Mouse (Mus musculus): ENCODE data around the gene Jund. TPM values are rescaled to one million over a fixed set of nuclear protein-coding genes. Genes with fewer than 3 reads are reported as not detected.

Gene Jund
- total RNA-seq, 2 experiments from 2014 or later: 163 to 179 TPM

GRCm38 (mm10) chr8:70699116-70699833 lies 526 bp downstream of the Jund start:
- DNase-seq (ENCODE audit: low spot score in 2 of 2): peak in 1 of 2 experiments; percentile 59

- peak; percentile 84 to 88 for DNase-seq (ENCODE audit: low spot score in 2 of 2)
These were observed 1.2 kb downstream of the Jund start for GRCm38 (mm10) chr8:70699834-70700554.

GRCm38 (mm10) chr8:70700555-70700922 lies 1.8 kb downstream of the Jund start:
- DNase-seq (ENCODE audit: low spot score in 2 of 2): peak; percentile 82 to 88

- no peak for DNase-seq (ENCODE audit: low spot score in 2 of 2)
These were observed 2.6 kb downstream of the Jund start for GRCm38 (mm10) chr8:70701048-70701981.

GRCm38 (mm10) chr8:70701982-70702841 lies 3.5 kb downstream of the Jund start:
- no peak for DNase-seq (ENCODE audit: low spot score in 2 of 2)

- DNase-seq (ENCODE audit: low spot score in 2 of 2): no peak
These were observed 4.1 kb downstream of the Jund start for GRCm38 (mm10) chr8:70702842-70703182.

- DNase-seq (ENCODE audit: low spot score in 2 of 2): no peak
These were observed 4.5 kb downstream of the Jund start, which contains the start of gene Iqcn for GRCm38 (mm10) chr8:70703287-70703686. Iqcn (plus strand) TSS chr8:70703457.

- no peak for DNase-seq (ENCODE audit: low spot score in 2 of 2)
These were observed 9.5 kb downstream of the Jund start for GRCm38 (mm10) chr8:70708281-70708680.

- no peak for DNase-seq (ENCODE audit: low spot score in 2 of 2)
These were observed 11.0 kb downstream of the Jund start for GRCm38 (mm10) chr8:70709794-70710193.

GRCm38 (mm10) chr8:70710296-70710695 lies 11.5 kb downstream of the Jund start:
- DNase-seq (ENCODE audit: low spot score in 2 of 2): no peak

- no peak for DNase-seq (ENCODE audit: low spot score in 2 of 2)
These were observed 12.3 kb downstream of the Jund start for GRCm38 (mm10) chr8:70711041-70711440.

- no peak for DNase-seq (ENCODE audit: low spot score in 2 of 2)
These were observed 15.2 kb downstream of the Jund start for GRCm38 (mm10) chr8:70713991-70714390.

GRCm38 (mm10) chr8:70715086-70715485 lies 16.3 kb downstream of the Jund start:
- no peak for DNase-seq (ENCODE audit: low spot score in 2 of 2)

GRCm38 (mm10) chr8:70716521-70717400 lies 18.0 kb downstream of the Jund start:
- DNase-seq (ENCODE audit: low spot score in 2 of 2): no peak

GRCm38 (mm10) chr8:70718297-70718696 lies 19.5 kb downstream of the Jund start, which contains the start of gene Gm3336:
Gm3336 (plus strand) TSS chr8:70718543.
- DNase-seq (ENCODE audit: low spot score in 2 of 2): no peak

GRCm38 (mm10) chr8:70719796-70720270 lies 21.1 kb downstream of the Jund start:
- DNase-seq (ENCODE audit: low spot score in 2 of 2): no peak

- peak; percentile 83 to 86 for DNase-seq (ENCODE audit: low spot score in 2 of 2)
These were observed 22.0 kb downstream of the Jund start for GRCm38 (mm10) chr8:70720739-70721138.

- DNase-seq (ENCODE audit: low spot score in 2 of 2): no peak
These were observed 22.9 kb downstream of the Jund start for GRCm38 (mm10) chr8:70721601-70722000.

GRCm38 (mm10) chr8:70723486-70724210 lies 24.9 kb downstream of the Jund start, which contains the start of gene Pde4c:
Pde4c (plus strand) TSS chr8:70723720.
- no peak for DNase-seq (ENCODE audit: low spot score in 2 of 2)

Data from layer of hippocampus, postnatal 14 days (tissue).